Comparison of ENCODE assay signal across 1 mouse cellular context in the genomic region with DNA sequence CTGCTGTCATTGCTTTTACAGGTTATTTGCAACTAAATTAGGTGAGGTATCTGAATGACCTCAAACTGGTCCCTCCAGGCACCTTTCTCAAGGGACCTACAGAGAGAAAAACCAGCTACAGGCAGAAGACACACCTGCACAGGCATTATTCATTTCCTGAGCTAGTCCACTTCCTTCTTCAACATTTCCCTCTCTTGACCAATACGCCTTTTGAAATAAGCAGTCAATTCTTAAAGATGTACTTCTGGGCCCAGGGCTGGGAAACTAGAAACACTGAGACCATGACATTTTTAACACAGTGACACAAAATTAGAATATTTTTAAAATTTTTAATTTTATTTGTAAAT.
TF ChIP-seq lines count a peak whose summit lies in the region.

No protein-coding gene starts in this region.

TF ChIP-seq in CH12.LX, 34 proteins besides CTCF, POLR2A, EP300 and RAD21:
- TF ChIP-seq JUN (IDR thresholded peaks at IDR 0.05; ENCODE audit: insufficient read depth, low read depth, low read length) (peak; percentile 36), TCF12 (IDR thresholded peaks at IDR 0.05; ENCODE audit: low read depth, low read length) (peak; percentile 37; the same call in 1 of the 2 replicates), ZMIZ1 (IDR thresholded peaks at IDR 0.05; ENCODE audit: low read depth, low read length) (no peak), TBP (conservative IDR thresholded peaks at IDR 0.05; ENCODE audit: low read depth, low read length) (no peak), MXI1 (IDR thresholded peaks at IDR 0.05; ENCODE audit: low read depth, low read length) (no peak), SMC3 (IDR thresholded peaks at IDR 0.05; ENCODE audit: low read depth, low read length) (no peak), KAT2A (IDR thresholded peaks at IDR 0.05; ENCODE audit: insufficient replicate concordance, low read length) (no peak), CHD1 (IDR thresholded peaks at IDR 0.05; ENCODE audit: low read depth, low read length) (no peak), CHD2 (IDR thresholded peaks at IDR 0.05; ENCODE audit: low read length) (no peak), PAX5 (IDR thresholded peaks at IDR 0.05; ENCODE audit: low read length) (no peak), IRF4 (IDR thresholded peaks at IDR 0.05; ENCODE audit: low read depth, low read length) (peak; percentile 51), NELFE (IDR thresholded peaks at IDR 0.05; ENCODE audit: low read depth, low read length) (no peak), BHLHE40 (IDR thresholded peaks at IDR 0.05; ENCODE audit: low read depth, low read length) (peak; percentile 40; the same call in 1 of the 2 replicates), JUND (conservative IDR thresholded peaks at IDR 0.05; ENCODE audit: low read depth, low read length) (no peak), MYC (IDR thresholded peaks at IDR 0.05; ENCODE audit: low read depth, low read length) (no peak), USF1 (IDR thresholded peaks at IDR 0.05; ENCODE audit: low read depth, low read length) (no peak), MAFK (IDR thresholded peaks at IDR 0.05; ENCODE audit: insufficient replicate concordance, low read length) (no peak), MEF2A (IDR thresholded peaks at IDR 0.05; ENCODE audit: borderline replicate concordance, low read depth, low read length) (0 out of 2 replicates have a peak, but pooled peaks have one; percentile 26), ETS1 (conservative IDR thresholded peaks at IDR 0.05; ENCODE audit: low read depth, low read length) (peak; percentile 39; the same call in 1 of the 2 replicates), E2F4 (IDR thresholded peaks at IDR 0.05; ENCODE audit: insufficient replicate concordance, low read depth, low read length) (no peak)
